Mouse (Mus musculus) liver, postnatal 0 days (tissue): ENCODE results near the gene Il21r.

Experiments
- CTCF ChIP-seq: sonication (generic); IDR thresholded peaks from 2 replicates; pipeline ENCODE4 v1.5.1; 2016; ENCODE audit warnings: antibody characterized with exemption, low read depth
- EP300 ChIP-seq: IDR thresholded peaks from 2 replicates; pipeline ENCODE4 v1.6.1; 2016; ENCODE audit warnings: antibody characterized with exemption, low read depth, mild to moderate bottlenecking

- TF ChIP-seq CTCF (no peak), EP300 (no peak)
These were observed 6.1 kb upstream of the Il21r start for GRCm38 (mm10) chr7:125597083-125597482.
